Mouse (Mus musculus) lung, postnatal 10 days (tissue): ENCODE measurements around the gene Lsm3.

Experiments
- DNase-seq: peaks from one replicate; pipeline ENCODE4 v3.0.0; 2021

The Lsm3 gene

GRCm38 (mm10) chr6:91514135-91514534 is 1.6 kb upstream of the Lsm3 start:
- DNase-seq, result no peak

GRCm38 (mm10) chr6:91514737-91515362 is 878 bp upstream of the Lsm3 start:
- DNase-seq, result peak; percentile 11

- no peak for DNase-seq
Observed at GRCm38 (mm10) chr6:91518454-91519020, 2.8 kb downstream of the Lsm3 start.

GRCm38 (mm10) chr6:91522816-91523215 is 7.1 kb downstream of the Lsm3 start:
- DNase-seq, result no peak

GRCm38 (mm10) chr6:91525544-91525943 is 9.8 kb downstream of the Lsm3 start:
- DNase-seq, result no peak

- peak; percentile 53 for DNase-seq
Observed at GRCm38 (mm10) chr6:91527227-91527860, 11.6 kb downstream of the Lsm3 start.

- no peak for DNase-seq
Observed at GRCm38 (mm10) chr6:91528265-91528664, 12.5 kb downstream of the Lsm3 start.

- no peak for DNase-seq
Observed at GRCm38 (mm10) chr6:91530673-91531072, 14.9 kb downstream of the Lsm3 start.

- DNase-seq, result no peak
Observed at GRCm38 (mm10) chr6:91531276-91531675, 15.5 kb downstream of the Lsm3 start.

- DNase-seq, result no peak
Observed at GRCm38 (mm10) chr6:91532661-91533060, 16.9 kb downstream of the Lsm3 start.

- no peak for DNase-seq
Observed at GRCm38 (mm10) chr6:91533359-91533758, 17.6 kb downstream of the Lsm3 start.

- DNase-seq, result no peak
Observed at GRCm38 (mm10) chr6:91533771-91534170, 18.0 kb downstream of the Lsm3 start.

GRCm38 (mm10) chr6:91534268-91534667 is 18.5 kb downstream of the Lsm3 start:
- no peak for DNase-seq

- no peak for DNase-seq
Observed at GRCm38 (mm10) chr6:91535231-91535630, 19.5 kb downstream of the Lsm3 start.

GRCm38 (mm10) chr6:91536047-91536765 is 20.5 kb downstream of the Lsm3 start:
- no peak for DNase-seq

- no peak for DNase-seq
Observed at GRCm38 (mm10) chr6:91541276-91541675, 25.5 kb downstream of the Lsm3 start.

GRCm38 (mm10) chr6:91543056-91543455 is 27.3 kb downstream of the Lsm3 start:
- no peak for DNase-seq

GRCm38 (mm10) chr6:91546241-91546884 is 30.6 kb downstream of the Lsm3 start:
- DNase-seq, result peak; percentile 43

GRCm38 (mm10) chr6:91547313-91547712 is 31.6 kb downstream of the Lsm3 start:
- DNase-seq, result no peak

GRCm38 (mm10) chr6:91549621-91550020 is 33.9 kb downstream of the Lsm3 start:
- peak; percentile 86 for DNase-seq

- no peak for DNase-seq
Observed at GRCm38 (mm10) chr6:91551671-91552070, 35.9 kb downstream of the Lsm3 start.

- no peak for DNase-seq
Observed at GRCm38 (mm10) chr6:91552693-91553092, 37.0 kb downstream of the Lsm3 start.

GRCm38 (mm10) chr6:91558565-91558964 is 42.8 kb downstream of the Lsm3 start:
- peak; percentile 38 for DNase-seq
